Mouse (Mus musculus): ENCODE measurements at regions not wholly inside any gene's neighbourhood (a gene's known extent, or its start where the extent isn't known, plus 50 kb on each side); places are given as distances from the start of the nearest gene placed in this dataset.

- peak; percentile 34 for DNase-seq (ENCODE audit: low spot score)
These were observed 71.3 kb upstream of the Slc38a2 start for GRCm38 (mm10) chr15:96770786-96771185.

- no peak for DNase-seq (ENCODE audit: low spot score)
These were observed 70.8 kb upstream of the Slc38a2 start for GRCm38 (mm10) chr15:96770299-96770698.

- DNase-seq (ENCODE audit: low spot score): no peak
These were observed 70.2 kb upstream of the Slc38a2 start for GRCm38 (mm10) chr15:96769751-96770150.

GRCm38 (mm10) chr15:96768301-96768993, 68.9 kb upstream of the Slc38a2 start:
- no peak for DNase-seq (ENCODE audit: low spot score)

- DNase-seq (ENCODE audit: low spot score): no peak
These were observed 67.7 kb upstream of the Slc38a2 start for GRCm38 (mm10) chr15:96767188-96767587.

GRCm38 (mm10) chr15:96766238-96766637, 66.7 kb upstream of the Slc38a2 start:
- DNase-seq (ENCODE audit: low spot score): no peak

GRCm38 (mm10) chr15:96763611-96764010, 64.1 kb upstream of the Slc38a2 start:
- no peak for DNase-seq (ENCODE audit: low spot score)

- DNase-seq (ENCODE audit: low spot score): no peak
These were observed 59.8 kb upstream of the Slc38a2 start for GRCm38 (mm10) chr15:96759078-96759995.

- DNase-seq (ENCODE audit: low spot score): no peak
These were observed 58.1 kb upstream of the Slc38a2 start for GRCm38 (mm10) chr15:96757446-96758198.

- no peak for DNase-seq (ENCODE audit: low spot score)
These were observed 56.9 kb upstream of the Slc38a2 start for GRCm38 (mm10) chr15:96756456-96756855.

- DNase-seq (ENCODE audit: low spot score): no peak
These were observed 56.4 kb upstream of the Slc38a2 start for GRCm38 (mm10) chr15:96755951-96756350.

GRCm38 (mm10) chr15:96755322-96755942, 55.9 kb upstream of the Slc38a2 start:
- DNase-seq (ENCODE audit: low spot score): no peak

- DNase-seq (ENCODE audit: low spot score): no peak
These were observed 54.5 kb upstream of the Slc38a2 start for GRCm38 (mm10) chr15:96754079-96754478.

- no peak for DNase-seq (ENCODE audit: low spot score)
These were observed 53.2 kb upstream of the Slc38a2 start for GRCm38 (mm10) chr15:96752719-96753118.

- no peak for DNase-seq (ENCODE audit: low spot score)
These were observed 52.5 kb upstream of the Slc38a2 start for GRCm38 (mm10) chr15:96752062-96752358.

- DNase-seq (ENCODE audit: low spot score): no peak
These were observed 51.9 kb upstream of the Slc38a2 start for GRCm38 (mm10) chr15:96751243-96752061.

GRCm38 (mm10) chr15:96749534-96750256, 50.2 kb upstream of the Slc38a2 start:
- no peak for DNase-seq (ENCODE audit: low spot score)
